Mouse (Mus musculus) adrenal gland, postnatal 25 days (tissue): ENCODE measurements at regions not wholly inside any gene's neighbourhood (a gene's known extent, or its start where the extent isn't known, plus 50 kb on each side); places are given as distances from the start of the nearest gene placed in this dataset.

ENCODE experiments used
- DNase-seq: peaks from one replicate; pipeline ENCODE4 v3.0.0; 2021; ENCODE audit warnings: mixed read lengths

DNA sequence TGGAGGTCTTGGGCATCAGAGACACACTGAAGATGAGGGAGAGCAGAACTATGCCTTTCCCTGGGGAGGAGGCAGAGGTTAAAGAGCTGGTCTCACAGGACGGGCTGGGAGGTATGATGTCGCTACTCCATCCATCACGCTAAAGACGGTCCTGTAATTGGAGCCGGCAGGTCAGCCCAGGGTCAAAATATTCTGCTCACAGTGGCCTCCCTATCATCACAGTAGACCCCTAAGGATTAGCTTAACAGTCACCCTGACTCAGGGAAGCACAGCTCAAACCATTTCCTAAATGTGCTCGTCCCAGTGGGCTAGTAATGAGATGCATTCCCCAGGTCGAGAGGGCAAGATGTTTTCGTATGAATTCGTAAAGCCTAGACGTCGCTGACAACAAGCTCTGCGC is 53.7 kb upstream of the Mon1b start:
- DNase-seq: no peak

DNA sequence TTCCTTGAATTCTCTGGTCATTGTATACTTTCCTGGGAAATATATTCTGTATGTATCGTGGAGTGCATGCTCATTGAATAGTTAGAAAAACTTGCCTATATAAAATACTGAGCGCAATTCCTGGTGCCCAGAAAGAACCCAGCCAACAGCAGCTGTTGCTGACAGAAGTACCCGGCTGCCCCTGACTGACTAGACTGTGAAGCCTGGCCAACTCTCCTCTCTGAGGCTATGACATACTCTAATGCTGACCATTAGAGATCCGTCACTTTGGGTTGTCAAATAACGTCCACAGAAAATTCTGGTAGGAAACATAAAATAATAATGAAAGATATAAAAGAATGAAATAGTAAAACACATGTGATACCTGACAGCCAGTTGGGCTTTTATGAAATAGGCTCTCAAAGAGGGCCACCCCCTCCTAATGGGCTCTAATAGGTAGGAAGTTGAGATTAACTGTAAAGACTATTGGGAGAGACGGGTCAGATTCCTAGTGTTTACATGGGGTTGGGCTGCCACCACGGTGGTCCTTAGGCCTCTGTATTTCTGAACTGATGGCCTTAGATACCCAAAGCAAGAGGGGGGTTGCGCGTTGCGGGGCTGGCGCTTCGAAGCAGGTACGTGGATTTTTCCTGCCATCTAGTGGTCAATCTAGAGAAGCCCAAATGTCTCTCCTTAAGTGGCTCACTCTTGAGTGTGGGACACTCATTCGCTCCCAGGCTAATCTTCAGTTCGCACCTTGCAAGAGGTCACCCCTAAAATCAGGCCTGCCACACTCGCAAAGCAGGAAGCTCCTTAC is 53.0 kb upstream of the Mon1b start:
- DNase-seq: peak; percentile 5

DNA sequence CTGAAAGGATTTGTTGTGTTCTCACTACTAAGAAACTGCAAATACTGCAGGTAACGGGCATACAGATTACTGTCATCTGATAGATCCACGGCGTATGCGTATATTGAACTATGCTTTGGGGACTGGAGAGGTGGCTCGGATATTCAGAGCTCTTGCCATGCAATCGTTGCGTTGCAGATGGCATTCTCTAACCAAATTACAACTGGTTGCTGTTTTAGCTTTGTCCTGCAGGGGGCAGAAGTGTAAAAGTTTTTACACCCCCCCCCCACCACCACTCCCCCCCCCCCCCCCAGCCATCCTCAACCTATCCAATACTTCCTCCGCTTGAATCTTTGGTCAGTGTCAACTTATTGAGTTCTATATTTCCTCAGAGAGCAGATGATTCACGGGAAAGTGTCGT is 51.6 kb upstream of the Mon1b start:
- no peak for DNase-seq
